Mouse (Mus musculus): ENCODE data around the gene Tbk1.

Tbk1 gene

GRCm38 (mm10) chr10:121586675-121587370 is at the start of gene Tbk1:
Gene Tbk1 (minus strand): TSS chr10:121586787.
- in situ Hi-C loops (cut with MboI; ENCODE audit: low sequenced_read_pairs), result no loop called here

GRCm38 (mm10) chr10:121636276-121636675 is 49.7 kb upstream of the Tbk1 start:
- in situ Hi-C loops (cut with MboI; ENCODE audit: low sequenced_read_pairs), result no loop called here

GRCm38 (mm10) chr10:121634159-121634558 is 47.6 kb upstream of the Tbk1 start:
- in situ Hi-C loops (cut with MboI; ENCODE audit: low sequenced_read_pairs), result no loop called here

GRCm38 (mm10) chr10:121628561-121629040 is 42.0 kb upstream of the Tbk1 start:
- in situ Hi-C loops (cut with MboI; ENCODE audit: low sequenced_read_pairs), result no loop called here

GRCm38 (mm10) chr10:121627216-121627852 is 40.7 kb upstream of the Tbk1 start:
- in situ Hi-C loops (cut with MboI; ENCODE audit: low sequenced_read_pairs), result no loop called here

- in situ Hi-C loops (cut with MboI; ENCODE audit: low sequenced_read_pairs), result no loop called here
Observed at GRCm38 (mm10) chr10:121626186-121626882, 39.7 kb upstream of the Tbk1 start, which contains the start of gene Xpot. Gene Xpot (minus strand): TSS chr10:121626332.

- in situ Hi-C loops (cut with MboI; ENCODE audit: low sequenced_read_pairs), result no loop called here
Observed at GRCm38 (mm10) chr10:121625407-121626185, 39.0 kb upstream of the Tbk1 start.

GRCm38 (mm10) chr10:121625006-121625405 is 38.4 kb upstream of the Tbk1 start:
- in situ Hi-C loops (cut with MboI; ENCODE audit: low sequenced_read_pairs), result no loop called here

GRCm38 (mm10) chr10:121623670-121624069 is 37.1 kb upstream of the Tbk1 start:
- in situ Hi-C loops (cut with MboI; ENCODE audit: low sequenced_read_pairs), result no loop called here

GRCm38 (mm10) chr10:121622431-121622830 is 35.8 kb upstream of the Tbk1 start:
- in situ Hi-C loops (cut with MboI; ENCODE audit: low sequenced_read_pairs), result no loop called here

GRCm38 (mm10) chr10:121615935-121616334 is 29.3 kb upstream of the Tbk1 start:
- in situ Hi-C loops (cut with MboI; ENCODE audit: low sequenced_read_pairs), result no loop called here

GRCm38 (mm10) chr10:121615146-121615870 is 28.7 kb upstream of the Tbk1 start:
- in situ Hi-C loops (cut with MboI; ENCODE audit: low sequenced_read_pairs), result no loop called here

GRCm38 (mm10) chr10:121613570-121613969 is 27.0 kb upstream of the Tbk1 start:
- in situ Hi-C loops (cut with MboI; ENCODE audit: low sequenced_read_pairs), result no loop called here

GRCm38 (mm10) chr10:121612448-121612847 is 25.9 kb upstream of the Tbk1 start:
- in situ Hi-C loops (cut with MboI; ENCODE audit: low sequenced_read_pairs), result no loop called here

- in situ Hi-C loops (cut with MboI; ENCODE audit: low sequenced_read_pairs), result no loop called here
Observed at GRCm38 (mm10) chr10:121611587-121611986, 25.0 kb upstream of the Tbk1 start.

GRCm38 (mm10) chr10:121608177-121608576 is 21.6 kb upstream of the Tbk1 start:
- in situ Hi-C loops (cut with MboI; ENCODE audit: low sequenced_read_pairs), result no loop called here

GRCm38 (mm10) chr10:121604632-121605344 is 18.2 kb upstream of the Tbk1 start:
- in situ Hi-C loops (cut with MboI; ENCODE audit: low sequenced_read_pairs), result no loop called here

GRCm38 (mm10) chr10:121603556-121603955 is 17.0 kb upstream of the Tbk1 start:
- in situ Hi-C loops (cut with MboI; ENCODE audit: low sequenced_read_pairs), result no loop called here

GRCm38 (mm10) chr10:121601272-121601671 is 14.7 kb upstream of the Tbk1 start:
- in situ Hi-C loops (cut with MboI; ENCODE audit: low sequenced_read_pairs), result no loop called here

GRCm38 (mm10) chr10:121596580-121596979 is 10.0 kb upstream of the Tbk1 start:
- in situ Hi-C loops (cut with MboI; ENCODE audit: low sequenced_read_pairs), result no loop called here

Measured in CH12F3 (cell line).